Comparison of ENCODE assay signal across 21 mouse cellular contexts in genomic region chr7:133768027-133768426, GRCm38 (mm10). TPM values are rescaled to one million over a fixed set of nuclear protein-coding genes. Genes with fewer than 3 reads are reported as not detected.
DNase-seq lines count a peak whose midpoint lies in the region; ATAC-seq and TF ChIP-seq lines count a peak whose summit lies in the region.
"Had no signal": no experiment of that assay in that cellular context is flagged by ENCODE, and none has a peak within 500 bp of the region (broad histone marks: within the 10 kb centered on the region; RNA-seq: fewer than 3 reads in every experiment).

No protein-coding gene starts in this region.

- no peaks in the 10 kb centered on the region for H3K27me3 ChIP-seq in forebrain, embryonic 13.5 days
- H3K27me3 ChIP-seq in forebrain, embryonic 12.5 days, result no peaks in the 10 kb centered on the region
- H3K27me3 ChIP-seq in forebrain, postnatal 0 days (ENCODE audit: insufficient read depth, low read length), result no peaks in the 10 kb centered on the region
- H3K27me3 ChIP-seq: CH12.LX; embryonic facial prominence, embryonic 13.5 days; heart, embryonic 15.5 days; limb, embryonic 15.5 days; liver, embryonic 15.5 days; neural tube, embryonic 13.5 days had no signal

- no peaks in the 10 kb centered on the region for H3K9me3 ChIP-seq in forebrain, embryonic 13.5 days (replicated peaks)
- H3K9me3 ChIP-seq in forebrain, embryonic 12.5 days, result no peaks in the 10 kb centered on the region
- H3K9me3 ChIP-seq in forebrain, postnatal 0 days (ENCODE audit: low read length), result no peaks in the 10 kb centered on the region
- H3K9me3 ChIP-seq: embryonic facial prominence, embryonic 13.5 days; heart, embryonic 15.5 days; limb, embryonic 15.5 days; liver, embryonic 15.5 days; neural tube, embryonic 13.5 days had no signal

- no peak for ATAC-seq in forebrain, embryonic 13.5 days
- no peak for ATAC-seq in forebrain, embryonic 12.5 days (ENCODE audit: low FRiP score)
- ATAC-seq in forebrain, postnatal 0 days, result no peak

- no peaks in the 10 kb centered on the region for H3K36me3 ChIP-seq in forebrain, embryonic 13.5 days (ENCODE audit: poor library complexity, severe bottlenecking)
- no peaks in the 10 kb centered on the region for H3K36me3 ChIP-seq in forebrain, embryonic 12.5 days (replicated peaks)
- no peaks in the 10 kb centered on the region for H3K36me3 ChIP-seq in forebrain, postnatal 0 days (ENCODE audit: insufficient read depth)
- H3K36me3 ChIP-seq: embryonic facial prominence, embryonic 13.5 days; heart, embryonic 15.5 days; limb, embryonic 15.5 days; liver, embryonic 15.5 days; neural tube, embryonic 13.5 days had no signal

- no peak overlapping the region for H3K4me3 ChIP-seq in forebrain, embryonic 13.5 days
- H3K4me3 ChIP-seq in forebrain, embryonic 12.5 days (replicated peaks), result no peak overlapping the region
- H3K4me3 ChIP-seq in forebrain, postnatal 0 days (ENCODE audit: low read depth, low read length), result no peak overlapping the region
- H3K4me3 ChIP-seq: embryonic facial prominence, embryonic 13.5 days; heart, embryonic 15.5 days; limb, embryonic 15.5 days; liver, embryonic 15.5 days; neural tube, embryonic 13.5 days had no signal

- 75% methylated on average over 4 of the region's 4 CpGs for WGBS in forebrain, embryonic 13.5 days
- WGBS in forebrain, embryonic 12.5 days, result 84% methylated on average over 4 of the region's 4 CpGs
- 44% methylated on average over 4 of the region's 4 CpGs for WGBS in forebrain, postnatal 0 days

- no peak overlapping the region for H3K4me2 ChIP-seq in forebrain, embryonic 13.5 days
- H3K4me2 ChIP-seq in forebrain, embryonic 12.5 days, result no peak overlapping the region
- H3K4me2 ChIP-seq in forebrain, postnatal 0 days (ENCODE audit: low read depth), result no peak overlapping the region
- H3K4me2 ChIP-seq: embryonic facial prominence, embryonic 13.5 days; heart, embryonic 15.5 days; limb, embryonic 15.5 days; liver, embryonic 15.5 days; midbrain, embryonic 11.5 days; neural tube, embryonic 13.5 days had no signal

- H3K9ac ChIP-seq in forebrain, embryonic 13.5 days, result no peak overlapping the region
- no peak overlapping the region for H3K9ac ChIP-seq in forebrain, embryonic 12.5 days
- H3K9ac ChIP-seq in forebrain, postnatal 0 days, result no peak overlapping the region
- H3K9ac ChIP-seq: embryonic facial prominence, embryonic 13.5 days; heart, embryonic 15.5 days; limb, embryonic 15.5 days; liver, embryonic 15.5 days; neural tube, embryonic 13.5 days had no signal

- intact Hi-C loops in left cerebral cortex, postnatal 4 days (cut with DNase I), result no loop called here

- DNase-seq in left cerebral cortex, postnatal 4 days, result peak; percentile 43
- DNase-seq in left cerebral cortex, adult 8-10 months (ENCODE audit: low spot score in 2 of 2), result no peak
- peak; percentile 54 for DNase-seq in cerebellum, adult 9-11 months
- DNase-seq in forebrain, postnatal 0 days, result peak; percentile 40
- DNase-seq in frontal cortex, postnatal 10 days (ENCODE audit: low spot score in 2 of 2), result no peak
- DNase-seq: adrenal gland, postnatal 14 days; gastrocnemius, postnatal 36 days; kidney, adult 8-10 months; kidney, postnatal 14 days had no signal

- no peak for TF ChIP-seq CTCF in forebrain, postnatal 0 days (IDR thresholded peaks at IDR 0.05; ENCODE audit: low read depth)

- peak overlapping the region; percentile 62 for H3K27ac ChIP-seq in forebrain, embryonic 13.5 days
- no peak overlapping the region for H3K27ac ChIP-seq in forebrain, embryonic 12.5 days
- H3K27ac ChIP-seq in forebrain, postnatal 0 days (ENCODE audit: low read depth, low read length), result peak overlapping the region; percentile 36; the same call in 1 of the 2 replicates
- H3K27ac ChIP-seq: embryonic facial prominence, embryonic 13.5 days; heart, embryonic 15.5 days; limb, embryonic 15.5 days; liver, embryonic 15.5 days; macrophage had no signal

- H3K4me1 ChIP-seq in forebrain, embryonic 13.5 days, result peaks cover 25% of the 10 kb centered on the region
- H3K4me1 ChIP-seq in forebrain, embryonic 12.5 days, result peaks cover 18% of the 10 kb centered on the region
- peaks cover 8% of the 10 kb centered on the region; the same call in 1 of the 2 replicates for H3K4me1 ChIP-seq in forebrain, postnatal 0 days (ENCODE audit: insufficient read depth)
- H3K4me1 ChIP-seq: embryonic facial prominence, embryonic 13.5 days; limb, embryonic 15.5 days; liver, embryonic 15.5 days had no signal

RNA-seq across cellular contexts. Expression of gene Fank1, which starts 8.6 kb away (rescaled TPM):
- polyA plus RNA-seq in forebrain, embryonic 13.5 days (2015; fragmentation: Nextera tagmentation; extraction: Ambion mirVana), result 1.8 and 2.9 TPM in 2 replicates
- polyA plus RNA-seq in forebrain, embryonic 12.5 days (2016; fragmentation: Nextera tagmentation; extraction: Ambion mirVana), result 1.5 TPM in 2 replicates
- 1 to 10 TPM; 3.5 to 4.9 TPM for total RNA-seq in left cerebral cortex, postnatal 4 days (2021)
- total RNA-seq in left cerebral cortex, adult 8-10 months (2022), result 1 to 10 TPM; 3.3 to 4.5 (median 4.1) TPM
- 4.5 and 5.1 TPM in 2 replicates for total RNA-seq in forebrain, postnatal 0 days (2014; rRNA removed)
- polyA plus RNA-seq in forebrain, postnatal 0 days (2015; fragmentation: Nextera tagmentation; extraction: Ambion mirVana), result 5.2 and 9.0 TPM in 2 replicates
- total RNA-seq: gastrocnemius, postnatal 36 days; heart, adult 8-10 months; hematopoietic stem cell, adult 5-6 weeks had no signal
- polyA plus RNA-seq: limb, embryonic 15.5 days; liver, embryonic 15.5 days; macrophage had no signal

RNA-seq across cellular contexts. Expression of gene Dhx32, which starts 14.5 kb away (rescaled TPM):
- 45.7 and 52.3 TPM in 2 replicates for polyA plus RNA-seq in forebrain, embryonic 13.5 days (2015; fragmentation: Nextera tagmentation; extraction: Ambion mirVana)
- 55.7 and 60.5 TPM in 2 replicates for polyA plus RNA-seq in forebrain, embryonic 12.5 days (2016; fragmentation: Nextera tagmentation; extraction: Ambion mirVana)
- 10 to 100 TPM; 48.1 to 52.0 TPM for total RNA-seq in left cerebral cortex, postnatal 4 days (2021)
- 10 to 100 TPM; 42.4 to 47.2 (median 43.2) TPM for total RNA-seq in left cerebral cortex, adult 8-10 months (2022)
- 38.2 and 47.5 TPM in 2 replicates for total RNA-seq in forebrain, postnatal 0 days (2014; rRNA removed)
- polyA plus RNA-seq in forebrain, postnatal 0 days (2015; fragmentation: Nextera tagmentation; extraction: Ambion mirVana), result 43.7 and 53.2 TPM in 2 replicates

RNA-seq across cellular contexts. Expression of gene Uros, which starts 58.2 kb away (rescaled TPM):
- polyA plus RNA-seq in forebrain, embryonic 13.5 days (2015; fragmentation: Nextera tagmentation; extraction: Ambion mirVana), result 46.2 and 48.7 TPM in 2 replicates
- polyA plus RNA-seq in forebrain, embryonic 12.5 days (2016; fragmentation: Nextera tagmentation; extraction: Ambion mirVana), result 39.2 and 40.3 TPM in 2 replicates
- 10 to 100 TPM; 13.1 to 15.0 TPM for total RNA-seq in left cerebral cortex, postnatal 4 days (2021)
- total RNA-seq in left cerebral cortex, adult 8-10 months (2022), result 10 to 100 TPM; 15.3 to 22.4 (median 20.1) TPM
- 35.7 and 38.2 TPM in 2 replicates for total RNA-seq in forebrain, postnatal 0 days (2014; rRNA removed)
- 38.7 and 42.0 TPM in 2 replicates for polyA plus RNA-seq in forebrain, postnatal 0 days (2015; fragmentation: Nextera tagmentation; extraction: Ambion mirVana)

RNA-seq across cellular contexts. Expression of gene Bccip, which starts 58.9 kb away (rescaled TPM):
- polyA plus RNA-seq in forebrain, embryonic 13.5 days (2015; fragmentation: Nextera tagmentation; extraction: Ambion mirVana), result 139 and 149 TPM in 2 replicates
- 160 and 161 TPM in 2 replicates for polyA plus RNA-seq in forebrain, embryonic 12.5 days (2016; fragmentation: Nextera tagmentation; extraction: Ambion mirVana)
- total RNA-seq in left cerebral cortex, postnatal 4 days (2021), result 10 to 100 TPM; 52.8 to 55.4 TPM
- total RNA-seq in left cerebral cortex, adult 8-10 months (2022), result 10 to 100 TPM; 63.4 to 69.4 (median 68.0) TPM
- total RNA-seq in forebrain, postnatal 0 days (2014; rRNA removed), result 31.8 and 40.7 TPM in 2 replicates
- polyA plus RNA-seq in forebrain, postnatal 0 days (2015; fragmentation: Nextera tagmentation; extraction: Ambion mirVana), result 100.0 and 102 TPM in 2 replicates

Comparison
In these comparisons a context has a peak if more than half of its experiments do, and no peak if none do; other contexts are left out.
1. DNase-seq: peak in left cerebral cortex, postnatal 4 days (single experiment), cerebellum, adult 9-11 months (single experiment) and forebrain, postnatal 0 days (single experiment); none in left cerebral cortex, adult 8-10 months (0 of 2) and frontal cortex, postnatal 10 days (0 of 2).